Mouse (Mus musculus) right cerebral cortex, postnatal 36 days (tissue): ENCODE results near the gene Acvrl1.

Experiments used
- DNase-seq, 2 experiments: peaks; one replicate each; pipeline ENCODE4 v3.0.0; 2022; ENCODE audit warnings: low spot score in 2 of 2, mixed read lengths in 1 of 2

The Acvrl1 gene

DNA sequence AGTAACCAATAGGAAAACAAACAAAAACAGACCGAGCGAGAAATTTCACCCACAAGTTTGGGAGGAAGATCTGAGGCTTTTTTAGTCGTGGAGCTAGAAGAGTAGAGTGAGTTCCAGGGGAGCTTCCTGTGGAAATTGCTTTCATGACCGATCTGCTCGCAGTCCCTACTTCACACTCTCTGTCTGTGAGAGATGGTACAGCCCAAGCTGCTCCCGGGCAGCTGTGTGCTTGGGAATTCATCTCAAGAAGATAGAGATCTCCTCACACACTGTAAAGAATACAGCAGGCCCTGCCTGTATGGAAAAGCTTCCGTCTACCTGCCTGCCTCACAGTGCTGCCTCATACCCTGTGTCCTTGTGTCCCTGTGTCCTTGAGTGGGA, 63.9 kb downstream of the Acvrl1 start:
- DNase-seq = no peak

GRCm38 (mm10) chr15:101192651-101193050, 64.3 kb downstream of the Acvrl1 start:
- no peak for DNase-seq

GRCm38 (mm10) chr15:101193971-101194370, 65.6 kb downstream of the Acvrl1 start:
- DNase-seq = no peak
